Mouse (Mus musculus) stomach, embryonic 16.5 days (tissue): ENCODE data around the gene Crb3. TPM values are rescaled to one million over a fixed set of nuclear protein-coding genes. Genes with fewer than 3 reads are reported as not detected.

ENCODE experiments used
- ATAC-seq: fragments of 200-750 bp; cut with Nextera tagmentation; 2 replicates; pipeline ENCODE4 v1.8.0; 2017; ENCODE audit warnings: moderate number of reproducible peaks, moderate TSS enrichment; ENCODE audit not compliant: insufficient read depth, low FRiP score
- H3K27ac ChIP-seq: fragments of 300-500 bp; sonication (generic); 2 replicates; pipeline ENCODE4 v1.5.1; 2014; ENCODE audit warnings: low read length
- H3K27me3 ChIP-seq: fragments of 300-500 bp; sonication (generic); 2 replicates; pipeline ENCODE4 v1.6.1; 2014; ENCODE audit warnings: low read length, control low read depth, mixed read lengths; ENCODE audit not compliant: control insufficient read depth, insufficient read depth
- H3K36me3 ChIP-seq: fragments of 300-500 bp; sonication (generic); 2 replicates; pipeline ENCODE4 v1.6.1; 2014; ENCODE audit warnings: low read length; ENCODE audit not compliant: control insufficient read depth, insufficient read depth
- H3K4me1 ChIP-seq: fragments of 300-500 bp; sonication (generic); 2 replicates; pipeline ENCODE4 v1.6.1; 2014; ENCODE audit warnings: low read length, control low read depth, mixed read lengths; ENCODE audit not compliant: control insufficient read depth, insufficient read depth
- H3K4me2 ChIP-seq: fragments of 300-500 bp; sonication (generic); 2 replicates; pipeline ENCODE4 v1.6.1; 2014; ENCODE audit warnings: low read depth, low read length, mixed read lengths
- H3K4me3 ChIP-seq: fragments of 300-500 bp; sonication (generic); replicated peaks from 2 replicates; pipeline ENCODE4 v1.5.1; 2014; ENCODE audit warnings: mild to moderate bottlenecking, low read length
- H3K9ac ChIP-seq: fragments of 300-500 bp; sonication (generic); 2 replicates; pipeline ENCODE4 v1.6.1; 2014; ENCODE audit warnings: low read length
- H3K9me3 ChIP-seq: fragments of 300-500 bp; sonication (generic); replicated peaks from 2 replicates; pipeline ENCODE4 v1.6.1; 2016; ENCODE audit warnings: low read length, control low read depth; ENCODE audit not compliant: control insufficient read depth
- WGBS: fragments of 180-500 bp; shearing (Covaris S2); extraction: QIAGEN DNeasy Blood & Tissue Kit; methylation state at CpG from one replicate; pipeline ENCODE4 v1.1.7; 2014; 5-methylcytosine and 5-hydroxymethylcytosine counted together
- polyA plus RNA-seq: library from polyadenylated mRNA; unstranded; fragments of >200 nt; fragmentation: Nextera tagmentation; extraction: Ambion mirVana; gene quantifications from 2 replicates; pipeline ENCODE4 v1.2.1, GENCODE M21; 2015

Gene Crb3
- polyA plus RNA-seq, 1 experiment from 2014 or later: 62.6 TPM

- Histone ChIP-seq H3K36me3 (no peaks in the 10 kb centered on the region), H3K4me2 (peak overlapping the region; percentile 56), H3K27ac (no peak overlapping the region), H3K4me1 (peaks cover 8% of the 10 kb centered on the region; the same call in 1 of the 2 replicates), H3K27me3 (no peaks in the 10 kb centered on the region), H3K9me3 (no peaks in the 10 kb centered on the region), H3K9ac (peak overlapping the region; percentile 45; the same call in 1 of the 2 replicates), H3K4me3 (peak overlapping the region; percentile 28)
- 2% methylated on average over 18 of the region's 19 CpGs for WGBS
- ATAC-seq: peak; percentile 89
These were observed 37.1 kb downstream of the Crb3 start for GRCm38 (mm10) chr17:57095855-57096622.

DNA sequence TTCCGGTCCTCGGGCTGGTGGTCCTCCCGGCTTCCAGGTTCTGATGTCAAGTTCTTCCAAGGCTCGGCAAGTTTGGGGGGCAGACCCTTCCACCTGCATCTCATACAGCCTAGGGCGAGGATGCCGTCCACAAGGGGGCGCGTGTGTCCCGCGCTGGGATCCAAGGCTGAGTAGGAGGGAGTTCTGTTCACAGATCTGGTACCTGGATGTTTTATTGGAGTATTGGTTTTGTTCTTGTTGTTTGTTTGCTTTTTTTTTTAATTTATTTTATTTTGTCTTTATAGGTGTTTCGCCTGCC is 37.7 kb downstream of the Crb3 start:
- ATAC-seq: peak; percentile 80
- Histone ChIP-seq H3K36me3 (no peaks in the 10 kb centered on the region), H3K27me3 (no peaks in the 10 kb centered on the region), H3K9me3 (no peaks in the 10 kb centered on the region), H3K4me3 (peak overlapping the region; percentile 28), H3K27ac (no peak overlapping the region), H3K4me2 (peak overlapping the region; percentile 56), H3K9ac (0 out of 2 replicates have a peak overlapping the region, but pooled peaks have one; percentile 16), H3K4me1 (peaks cover 8% of the 10 kb centered on the region; the same call in 1 of the 2 replicates)
- 1% methylated on average over 11 of the region's 11 CpGs for WGBS

GRCm38 (mm10) chr17:57098321-57098720 is 39.4 kb downstream of the Crb3 start:
- no peak for ATAC-seq
- Histone ChIP-seq H3K4me1 (peaks cover 8% of the 10 kb centered on the region; the same call in 1 of the 2 replicates), H3K4me2 (no peak overlapping the region), H3K27ac (no peak overlapping the region), H3K9me3 (no peaks in the 10 kb centered on the region), H3K4me3 (no peak overlapping the region), H3K9ac (no peak overlapping the region), H3K36me3 (no peaks in the 10 kb centered on the region), H3K27me3 (no peaks in the 10 kb centered on the region)
- 78% methylated on average over 5 of the region's 5 CpGs for WGBS

DNA sequence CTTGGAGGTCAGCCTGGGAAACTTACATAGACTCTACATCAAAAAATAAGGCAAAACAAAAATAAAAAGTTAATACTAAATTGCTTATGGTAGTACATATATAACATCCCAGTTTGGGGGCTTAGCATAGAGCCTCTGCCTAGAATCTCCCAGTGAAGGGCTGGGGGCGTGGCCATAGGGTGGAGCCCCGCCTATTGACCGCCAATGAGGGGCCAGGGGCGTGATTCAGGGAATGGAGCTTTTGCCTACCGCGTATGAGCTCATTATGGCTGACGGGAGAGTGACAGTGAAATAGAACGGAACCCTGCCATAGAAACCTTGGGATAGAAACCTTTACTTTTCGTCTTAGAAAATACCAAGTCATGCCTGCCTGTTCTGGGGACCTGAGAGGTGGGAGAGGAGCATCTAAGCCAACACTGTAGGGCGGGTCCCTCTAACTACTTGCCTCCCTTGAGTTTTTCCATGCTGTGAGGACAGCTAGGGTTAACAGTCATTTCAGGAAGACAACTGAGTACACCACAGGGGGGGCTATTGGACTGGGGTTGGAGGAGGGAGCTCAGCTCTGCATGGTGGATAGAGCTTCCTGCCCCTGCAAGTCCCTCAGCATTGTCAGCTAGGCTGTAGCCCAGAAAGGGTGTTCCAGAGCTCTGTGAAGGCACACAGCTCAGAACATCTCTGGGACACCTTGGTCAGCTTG is 40.9 kb downstream of the Crb3 start:
- 11% methylated on average over 10 of the region's 10 CpGs for WGBS
- no peak overlapping the region for H3K9ac ChIP-seq
- no peak overlapping the region for H3K4me2 ChIP-seq
- H3K4me3 ChIP-seq: no peak overlapping the region
- peaks cover 15% of the 10 kb centered on the region; the same call in 1 of the 2 replicates for H3K4me1 ChIP-seq
- no peaks in the 10 kb centered on the region for H3K36me3 ChIP-seq
- H3K27me3 ChIP-seq: no peaks in the 10 kb centered on the region
- no peak overlapping the region for H3K27ac ChIP-seq
- ATAC-seq: no peak
- no peaks in the 10 kb centered on the region for H3K9me3 ChIP-seq

- Histone ChIP-seq H3K36me3 (no peaks in the 10 kb centered on the region), H3K4me1 (peaks cover 10% of the 10 kb centered on the region; the same call in 1 of the 2 replicates), H3K4me2 (no peak overlapping the region), H3K9me3 (no peaks in the 10 kb centered on the region), H3K27ac (no peak overlapping the region), H3K27me3 (no peaks in the 10 kb centered on the region), H3K9ac (no peak overlapping the region), H3K4me3 (no peak overlapping the region)
- no peak for ATAC-seq
- 78% methylated on average over 2 of the region's 2 CpGs for WGBS
These were observed 43.4 kb downstream of the Crb3 start for GRCm38 (mm10) chr17:57102276-57102675.

- 44% methylated on average over 4 of the region's 4 CpGs for whole genome bisulfite sequencing
- Histone ChIP-seq H3K4me3 (peak overlapping the region; percentile 55), H3K27me3 (no peaks in the 10 kb centered on the region), H3K9ac (peak overlapping the region; percentile 67), H3K4me2 (peak overlapping the region; percentile 59), H3K27ac (no peak overlapping the region), H3K36me3 (no peaks in the 10 kb centered on the region), H3K9me3 (no peaks in the 10 kb centered on the region), H3K4me1 (peaks cover 10% of the 10 kb centered on the region; the same call in 1 of the 2 replicates)
- ATAC-seq: no peak
These were observed 45.6 kb downstream of the Crb3 start for GRCm38 (mm10) chr17:57104496-57104895.

DNA sequence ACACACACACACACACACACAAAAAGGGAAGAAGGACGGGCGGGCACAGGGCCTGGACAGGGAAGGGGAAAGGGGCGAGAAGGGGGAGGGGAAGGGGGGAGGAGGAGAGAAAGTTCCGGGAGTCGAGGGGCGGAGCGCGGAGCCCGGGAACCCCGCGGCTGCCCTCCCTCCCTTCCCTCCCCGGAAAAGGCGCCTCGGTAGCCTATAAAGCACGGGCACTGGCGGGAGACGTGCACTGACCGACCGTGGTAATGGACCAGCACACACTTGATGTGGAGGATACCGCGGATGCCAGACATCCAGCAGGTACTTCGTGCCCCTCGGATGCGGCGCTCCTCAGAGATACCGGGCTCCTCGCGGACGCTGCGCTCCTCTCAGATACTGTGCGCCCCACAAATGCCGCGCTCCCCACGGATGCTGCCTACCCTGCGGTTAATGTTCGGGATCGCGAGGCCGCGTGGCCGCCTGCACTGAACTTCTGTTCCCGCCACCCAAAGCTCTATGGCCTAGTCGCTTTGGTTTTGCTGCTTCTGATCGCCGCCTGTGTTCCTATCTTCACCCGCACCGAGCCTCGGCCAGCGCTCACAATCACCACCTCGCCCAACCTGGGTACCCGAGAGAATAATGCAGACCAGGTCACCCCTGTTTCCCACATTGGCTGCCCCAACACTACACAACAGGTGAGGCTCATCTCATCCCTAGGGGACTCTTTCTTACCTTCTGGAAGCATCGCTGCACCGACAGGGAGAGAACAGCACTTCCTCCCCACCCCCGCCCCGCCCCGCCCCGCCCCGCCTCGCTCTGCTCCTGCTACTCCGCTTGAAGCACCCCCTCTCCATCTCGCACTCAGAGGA is 46.5 kb downstream of the Crb3 start, which contains the start of gene Tnfsf9:
Gene Tnfsf9 (plus strand): TSS at position 145 of the 854 bp plus-strand sequence.
- Histone ChIP-seq H3K27ac (peak within 1 kb of the TSS; percentile 22), H3K4me2 (peak within 1 kb of the TSS; percentile 59), H3K9ac (peak within 1 kb of the TSS; percentile 67), H3K36me3 (no peaks in the 10 kb centered on the region), H3K27me3 (no peaks in the 10 kb centered on the region), H3K9me3 (no peaks in the 10 kb centered on the region), H3K4me1 (peaks cover 10% of the 10 kb centered on the region; the same call in 1 of the 2 replicates), H3K4me3 (peak within 1 kb of the TSS; percentile 55)
- peak; percentile 90 for ATAC-seq
- WGBS: 1% methylated on average over 52 of the region's 61 CpGs

DNA sequence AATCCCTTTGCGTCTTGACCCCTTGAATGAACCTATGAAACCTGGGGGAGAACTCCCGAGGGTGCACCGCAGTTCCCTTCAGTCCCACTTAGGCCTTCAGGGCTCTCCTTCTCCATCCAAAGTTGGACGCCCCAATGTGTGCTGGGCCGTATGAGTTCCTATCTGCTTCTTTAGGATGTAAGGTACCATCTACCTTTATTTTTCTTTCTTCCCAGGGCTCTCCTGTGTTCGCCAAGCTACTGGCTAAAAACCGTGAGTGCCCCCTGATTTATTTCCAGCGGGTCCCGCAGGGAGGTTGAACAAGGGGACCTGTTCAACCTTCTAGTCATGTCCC is 47.1 kb downstream of the Crb3 start:
- Histone ChIP-seq H3K4me2 (peak overlapping the region; percentile 59), H3K27me3 (no peaks in the 10 kb centered on the region), H3K36me3 (no peaks in the 10 kb centered on the region), H3K4me1 (peaks cover 10% of the 10 kb centered on the region; the same call in 1 of the 2 replicates), H3K27ac (no peak overlapping the region), H3K9me3 (no peaks in the 10 kb centered on the region), H3K9ac (peak overlapping the region; percentile 67), H3K4me3 (peak overlapping the region; percentile 55)
- WGBS: 14% methylated on average over 9 of the region's 9 CpGs
- ATAC-seq: no peak
